Mouse (Mus musculus): ENCODE measurements around the gene Hist1h3f. TPM values are rescaled to one million over a fixed set of nuclear protein-coding genes. Genes with fewer than 3 reads are reported as not detected.
"Not testable (repeated sequence)": the region's sequence is repeated elsewhere in the genome, so short reads cannot be mapped to it uniquely, and the experiment has no call there.

The Hist1h3f gene
- polyA plus RNA-seq, 1 experiment from 2014 or later: 0.92 TPM

GRCm38 (mm10) chr13:23524654-23525053 is 19.2 kb upstream of the Hist1h3f start:
- no peaks in the 10 kb centered on the region for H3K27me3 ChIP-seq (ENCODE audit: insufficient read depth, poor library complexity, severe bottlenecking)
- peak overlapping the region; percentile 23; the same call in 1 of the 2 replicates for H3K4me3 ChIP-seq
- no peaks in the 10 kb centered on the region for H3K9me3 ChIP-seq
- H3K4me1 ChIP-seq (replicated peaks): peaks cover 28% of the 10 kb centered on the region
- whole genome bisulfite sequencing: 8% methylated on average over 5 of the region's 5 CpGs
- peak; percentile 86 for DNase-seq (ENCODE audit: low spot score)
- H3K27ac ChIP-seq: no peak overlapping the region
- no peaks in the 10 kb centered on the region for H3K36me3 ChIP-seq

GRCm38 (mm10) chr13:23525901-23526300 is 18.0 kb upstream of the Hist1h3f start:
- Histone ChIP-seq H3K4me1 (replicated peaks) (peaks cover 31% of the 10 kb centered on the region), H3K36me3 (no peaks in the 10 kb centered on the region), H3K27me3 (ENCODE audit: insufficient read depth, poor library complexity, severe bottlenecking) (no peaks in the 10 kb centered on the region), H3K9me3 (no peaks in the 10 kb centered on the region), H3K4me3 (peak overlapping the region; percentile 53), H3K27ac (peak overlapping the region; percentile 16; the same call in 1 of the 2 replicates)
- DNase-seq (ENCODE audit: low spot score): peak; percentile 58
- WGBS: 2% methylated on average over 10 of the region's 10 CpGs

DNA sequence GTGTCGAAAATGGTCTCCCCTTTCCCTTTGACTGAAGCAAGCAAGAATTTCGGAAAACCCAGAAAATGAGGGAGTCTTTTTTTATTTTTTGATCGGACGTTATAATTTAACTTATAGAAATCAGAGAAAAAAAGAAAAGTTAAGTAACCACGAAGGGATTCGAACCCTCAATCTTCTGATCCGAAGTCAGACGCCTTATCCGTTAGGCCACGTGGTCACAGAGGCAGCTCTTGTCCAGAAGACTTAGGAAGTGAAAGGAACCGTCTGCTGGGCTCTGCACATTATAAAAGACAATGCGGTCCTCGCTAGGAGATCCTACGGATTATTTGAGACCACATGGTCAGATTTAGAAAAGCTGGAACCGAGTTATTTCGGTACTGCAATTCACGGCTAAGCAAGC is 17.5 kb upstream of the Hist1h3f start:
- WGBS: under 1% methylated on average over 17 of the region's 17 CpGs
- H3K36me3 ChIP-seq: no peaks in the 10 kb centered on the region
- no peaks in the 10 kb centered on the region for H3K27me3 ChIP-seq (ENCODE audit: insufficient read depth, poor library complexity, severe bottlenecking)
- DNase-seq (ENCODE audit: low spot score): peak; percentile 92
- no peaks in the 10 kb centered on the region for H3K9me3 ChIP-seq
- peaks cover 31% of the 10 kb centered on the region for H3K4me1 ChIP-seq (replicated peaks)
- H3K27ac ChIP-seq: peak overlapping the region; percentile 84
- H3K4me3 ChIP-seq: peak overlapping the region; percentile 53

GRCm38 (mm10) chr13:23529005-23529404 is 14.8 kb upstream of the Hist1h3f start:
- Histone ChIP-seq H3K4me1 (replicated peaks) (peaks cover 48% of the 10 kb centered on the region), H3K36me3 (no peaks in the 10 kb centered on the region), H3K4me3 (peak overlapping the region; percentile 24), H3K9me3 (no peaks in the 10 kb centered on the region), H3K27ac (no peak overlapping the region; the same call in 1 of the 2 replicates), H3K27me3 (ENCODE audit: insufficient read depth, poor library complexity, severe bottlenecking) (no peaks in the 10 kb centered on the region)
- WGBS: 76% methylated on average over 5 of the region's 5 CpGs
- DNase-seq (ENCODE audit: low spot score): peak; percentile 32

DNA sequence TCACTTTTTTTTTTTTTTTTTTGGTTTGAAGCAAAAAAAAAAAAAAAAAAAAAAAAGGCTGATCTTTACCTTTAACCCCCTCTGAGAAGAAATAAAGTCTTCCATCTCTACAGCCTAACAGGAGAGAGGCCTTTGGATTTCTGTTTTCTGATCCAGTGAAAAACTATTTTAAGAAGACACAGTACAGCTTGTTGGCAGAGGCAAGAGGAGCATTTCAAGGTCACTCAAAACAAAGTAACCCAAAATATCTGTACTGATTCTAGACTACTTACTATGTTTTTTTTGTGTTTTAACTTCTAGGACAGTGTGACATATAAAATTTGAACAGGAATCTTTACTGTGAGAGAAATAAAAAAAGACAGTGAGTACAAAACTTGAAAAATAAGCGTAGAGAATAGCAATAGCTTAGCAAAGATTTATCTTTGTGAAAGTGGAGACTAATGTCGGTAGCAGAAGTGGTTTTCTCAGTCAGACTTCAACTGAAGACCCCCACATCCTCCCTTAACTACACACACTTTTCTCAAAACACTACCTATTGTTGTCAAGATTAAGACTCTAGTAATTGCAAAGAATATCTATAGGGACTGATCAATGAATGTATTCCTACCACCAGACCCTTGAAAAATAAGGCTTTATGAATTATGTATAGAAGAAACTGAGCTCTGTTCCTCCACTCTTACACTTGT is 14.2 kb upstream of the Hist1h3f start:
- DNase-seq (ENCODE audit: low spot score): no peak

DNA sequence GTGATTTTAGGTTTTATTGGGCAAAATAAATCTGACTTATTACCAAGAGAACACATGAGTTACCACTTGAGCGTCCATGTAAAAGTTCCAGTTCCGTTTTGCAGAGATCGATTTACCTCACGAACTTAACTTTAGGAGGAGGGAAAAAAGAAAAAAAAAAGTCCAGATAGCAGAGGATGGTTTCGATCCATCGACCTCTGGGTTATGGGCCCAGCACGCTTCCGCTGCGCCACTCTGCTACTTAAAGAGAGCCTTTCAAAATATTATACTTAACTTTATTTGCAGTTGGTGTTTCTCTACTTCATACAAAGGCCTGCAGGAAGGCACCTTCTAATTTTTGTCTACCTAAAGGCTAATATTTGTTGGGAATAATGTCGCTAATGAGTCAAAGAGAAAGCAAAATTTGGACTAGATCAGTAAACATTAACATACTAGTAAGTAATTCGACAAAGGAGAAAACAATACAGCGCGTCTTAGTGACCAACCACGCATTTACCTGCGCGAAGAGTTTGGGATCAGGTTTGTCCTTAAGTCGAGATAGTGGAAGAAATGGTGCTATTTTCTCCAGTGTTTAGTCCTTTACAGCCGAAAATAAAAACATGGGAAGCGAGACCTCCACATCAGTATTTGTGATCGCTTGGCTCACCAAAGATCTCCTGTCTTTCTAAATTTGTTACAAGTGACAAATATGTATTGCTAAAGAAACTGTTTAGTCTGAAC is 13.5 kb upstream of the Hist1h3f start:
- Histone ChIP-seq H3K27me3 (ENCODE audit: insufficient read depth, poor library complexity, severe bottlenecking) (no peaks in the 10 kb centered on the region), H3K4me1 (replicated peaks) (peaks cover 51% of the 10 kb centered on the region), H3K9me3 (no peaks in the 10 kb centered on the region), H3K36me3 (no peaks in the 10 kb centered on the region), H3K27ac (peak overlapping the region; percentile 98), H3K4me3 (peak overlapping the region; percentile 64)
- DNase-seq (ENCODE audit: low spot score): peak; percentile 61
- WGBS: under 1% methylated on average over 20 of the region's 20 CpGs

More for the DNA sequence above, 14.2 kb upstream of the Hist1h3f start:
- Histone ChIP-seq H3K27me3 (ENCODE audit: insufficient read depth, poor library complexity, severe bottlenecking) (no peaks in the 10 kb centered on the region), H3K4me3 (peak overlapping the region; percentile 64), H3K9me3 (no peaks in the 10 kb centered on the region), H3K27ac (peak overlapping the region; percentile 98), H3K4me1 (replicated peaks) (peaks cover 51% of the 10 kb centered on the region), H3K36me3 (no peaks in the 10 kb centered on the region)
- WGBS: 42% methylated on average over 2 of the region's 2 CpGs

GRCm38 (mm10) chr13:23530901-23531875 is 12.7 kb upstream of the Hist1h3f start, which contains the start of gene Hist1h4h:
Hist1h4h (plus strand) TSS chr13:23531050.
- Histone ChIP-seq H3K36me3 (no peaks in the 10 kb centered on the region), H3K9me3 (no peaks in the 10 kb centered on the region), H3K4me3 (peak within 1 kb of the TSS; percentile 64), H3K27me3 (ENCODE audit: insufficient read depth, poor library complexity, severe bottlenecking) (no peaks in the 10 kb centered on the region), H3K4me1 (replicated peaks) (peaks cover 51% of the 10 kb centered on the region), H3K27ac (peak within 1 kb of the TSS; percentile 98)
- peak; percentile 97 for DNase-seq (ENCODE audit: low spot score)
- WGBS: under 1% methylated on average over 69 of the region's 70 CpGs

GRCm38 (mm10) chr13:23532262-23533075 is 11.4 kb upstream of the Hist1h3f start:
- Histone ChIP-seq H3K4me1 (replicated peaks) (peaks cover 56% of the 10 kb centered on the region), H3K36me3 (no peaks in the 10 kb centered on the region), H3K27ac (peak overlapping the region; percentile 98), H3K27me3 (ENCODE audit: insufficient read depth, poor library complexity, severe bottlenecking) (no peaks in the 10 kb centered on the region), H3K4me3 (peak overlapping the region; percentile 64), H3K9me3 (no peaks in the 10 kb centered on the region)
- DNase-seq (ENCODE audit: low spot score): peak; percentile 40
- 30% methylated on average over 9 of the region's 9 CpGs for WGBS

GRCm38 (mm10) chr13:23533560-23534367 is 10.1 kb upstream of the Hist1h3f start, which contains the start of gene Hist1h2af:
Hist1h2af (plus strand) TSS chr13:23533906.
- H3K4me1 ChIP-seq (replicated peaks): peaks cover 58% of the 10 kb centered on the region
- under 1% methylated on average over 29 of the region's 53 CpGs for WGBS
- H3K4me3 ChIP-seq: peak within 1 kb of the TSS; percentile 64
- not testable (repeated sequence) for H3K27me3 ChIP-seq (ENCODE audit: insufficient read depth, poor library complexity, severe bottlenecking); H3K9me3 ChIP-seq; H3K36me3 ChIP-seq
- peak; percentile 85 for DNase-seq (ENCODE audit: low spot score)
- peak within 1 kb of the TSS; percentile 98 for H3K27ac ChIP-seq

DNA sequence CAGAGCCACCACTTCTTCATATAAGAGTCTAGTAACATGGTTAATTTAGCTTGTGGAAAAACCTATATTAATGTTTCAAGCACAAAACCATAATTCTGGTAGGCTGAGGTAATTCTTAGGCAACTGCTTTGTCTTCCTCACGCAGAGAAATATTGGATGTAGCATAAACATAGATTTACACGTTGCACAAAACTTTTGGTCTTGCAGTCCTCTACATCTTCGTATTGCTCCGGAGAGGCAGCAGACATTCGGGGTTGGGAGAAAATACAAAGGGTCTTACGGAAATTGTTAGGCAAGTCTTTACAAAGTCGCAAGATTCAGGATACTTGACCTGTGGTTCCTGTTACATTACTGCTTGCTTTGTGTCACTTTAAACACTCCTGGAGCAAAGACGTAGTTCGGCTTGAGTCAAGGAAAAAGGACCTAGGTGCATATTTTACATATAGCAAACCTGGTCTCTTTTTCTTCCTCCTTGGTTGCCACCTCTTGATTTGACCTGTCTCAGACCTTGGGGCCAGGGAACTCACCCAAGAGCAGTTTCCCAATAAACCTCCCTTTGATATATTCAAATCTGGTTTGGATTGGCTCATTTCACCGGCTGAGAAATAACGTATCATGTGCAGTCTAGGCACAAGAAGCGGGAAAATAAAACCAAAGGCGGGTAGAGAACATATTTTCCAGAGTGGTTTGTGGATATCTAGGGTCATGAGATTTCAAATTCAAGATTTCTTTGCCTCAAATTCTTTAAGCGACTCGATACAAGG is 9.3 kb upstream of the Hist1h3f start:
- H3K36me3 ChIP-seq: no peaks in the 10 kb centered on the region
- peak overlapping the region; percentile 64 for H3K4me3 ChIP-seq
- peaks cover 51% of the 10 kb centered on the region for H3K4me1 ChIP-seq (replicated peaks)
- under 1% methylated on average over 15 of the region's 15 CpGs for WGBS
- no peaks in the 10 kb centered on the region for H3K27me3 ChIP-seq (ENCODE audit: insufficient read depth, poor library complexity, severe bottlenecking)
- no peaks in the 10 kb centered on the region for H3K9me3 ChIP-seq
- peak; percentile 55 for DNase-seq (ENCODE audit: low spot score)
- peak overlapping the region; percentile 98 for H3K27ac ChIP-seq
